Mouse (Mus musculus) erythroblast, embryonic 14.5 days (primary cell): Measurements from ENCODE around the gene Rhbdl1.

Experiments used
- GATA1 ChIP-seq: IDR thresholded peaks from 2 replicates; pipeline ENCODE4 v1.6.1; 2012; ENCODE audit warnings: low read length, inconsistent platforms, mixed read lengths
- TAL1 ChIP-seq: IDR thresholded peaks from 3 replicates; pipeline ENCODE4 v1.6.1; 2012; ENCODE audit warnings: low read length, inconsistent platforms, mixed read lengths

GRCm38 (mm10) chr17:25837076-25837410 lies at the start of gene Rhbdl1:
- no peak for TF ChIP-seq TAL1
- no peak for TF ChIP-seq GATA1
